Mouse (Mus musculus) lung, embryonic 14.5 days (tissue): ENCODE data around the gene Adgrd1. TPM values are rescaled to one million over a fixed set of nuclear protein-coding genes. Genes with fewer than 3 reads are reported as not detected.

Experiments
- ATAC-seq: fragments of 200-750 bp; cut with Nextera tagmentation; 2 replicates; pipeline ENCODE4 v1.8.0; 2017; ENCODE audit warnings: mild to moderate bottlenecking, moderate TSS enrichment, moderate library complexity; ENCODE audit not compliant: insufficient read depth
- DNase-seq: peaks from one replicate; pipeline ENCODE4 v3.0.0-alpha.2; 2015
- H3K27ac ChIP-seq: fragments of 300-500 bp; sonication (generic); 2 replicates; pipeline ENCODE4 v1.5.1; 2014; ENCODE audit warnings: low read depth, mild to moderate bottlenecking, moderate library complexity
- H3K27me3 ChIP-seq: fragments of 300-500 bp; sonication (generic); 2 replicates; pipeline ENCODE4 v1.6.1; 2014; ENCODE audit warnings: low read length, control low read depth; ENCODE audit not compliant: insufficient read depth
- H3K36me3 ChIP-seq: fragments of 300-500 bp; sonication (generic); 2 replicates; pipeline ENCODE4 v1.6.1; 2014; ENCODE audit warnings: control low read depth; ENCODE audit not compliant: insufficient read depth
- H3K4me1 ChIP-seq: fragments of 300-500 bp; sonication (generic); 2 replicates; pipeline ENCODE4 v1.6.1; 2014; ENCODE audit warnings: antibody characterized with exemption, control low read depth; ENCODE audit not compliant: insufficient read depth
- H3K4me2 ChIP-seq: fragments of 300-500 bp; sonication (generic); 2 replicates; pipeline ENCODE4 v1.6.1; 2014; ENCODE audit warnings: mild to moderate bottlenecking
- H3K4me3 ChIP-seq: fragments of 300-500 bp; sonication (generic); 2 replicates; pipeline ENCODE4 v1.5.1; 2014; ENCODE audit warnings: low read depth, low read length
- H3K9ac ChIP-seq: fragments of 300-500 bp; sonication (generic); 2 replicates; pipeline ENCODE4 v1.6.1; 2014
- H3K9me3 ChIP-seq: fragments of 300-500 bp; sonication (generic); 2 replicates; pipeline ENCODE4 v1.6.1; 2016; ENCODE audit warnings: low read depth, low read length, control low read depth
- CTCF ChIP-seq: IDR thresholded peaks from 2 replicates; pipeline ENCODE4 v1.5.1; 2016; ENCODE audit warnings: antibody characterized with exemption, low read depth
- WGBS: fragments of 180-500 bp; shearing (Covaris S2); extraction: QIAGEN DNeasy Blood & Tissue Kit; methylation state at CpG from one replicate; pipeline ENCODE4 v1.1.7; 2014; 5-methylcytosine and 5-hydroxymethylcytosine counted together
- polyA plus RNA-seq: library from polyadenylated mRNA; unstranded; fragments of >200 nt; fragmentation: Nextera tagmentation; extraction: Ambion mirVana; gene quantifications from 2 replicates; pipeline ENCODE4 v1.2.1, GENCODE M21; 2014

Gene Adgrd1
- polyA plus RNA-seq, 1 experiment from 2014 or later, result 0.47 TPM

- Histone ChIP-seq H3K27ac (no peak overlapping the region), H3K27me3 (no peaks in the 10 kb centered on the region), H3K4me3 (no peak overlapping the region), H3K36me3 (no peaks in the 10 kb centered on the region), H3K4me1 (no peaks in the 10 kb centered on the region), H3K9ac (no peak overlapping the region), H3K4me2 (no peak overlapping the region), H3K9me3 (no peaks in the 10 kb centered on the region)
- DNase-seq (no peak), ATAC-seq (no peak)
- no peak for TF ChIP-seq CTCF
- WGBS, result 46% methylated on average over 5 of the region's 5 CpGs
Observed at GRCm38 (mm10) chr5:129181450-129181849, 84.9 kb downstream of the Adgrd1 start.

- DNase-seq (no peak), ATAC-seq (no peak)
- 29% methylated on average over 8 of the region's 8 CpGs for WGBS
- Histone ChIP-seq H3K9ac (no peak overlapping the region), H3K36me3 (no peaks in the 10 kb centered on the region), H3K9me3 (no peaks in the 10 kb centered on the region), H3K27ac (no peak overlapping the region), H3K4me2 (no peak overlapping the region), H3K4me1 (no peaks in the 10 kb centered on the region), H3K27me3 (no peaks in the 10 kb centered on the region), H3K4me3 (no peak overlapping the region)
- no peak for TF ChIP-seq CTCF
Observed at GRCm38 (mm10) chr5:129182554-129182953, 86.0 kb downstream of the Adgrd1 start.

GRCm38 (mm10) chr5:129186260-129186659 is 89.7 kb downstream of the Adgrd1 start:
- Histone ChIP-seq H3K9me3 (no peaks in the 10 kb centered on the region), H3K36me3 (no peaks in the 10 kb centered on the region), H3K9ac (no peak overlapping the region), H3K27ac (no peak overlapping the region), H3K27me3 (no peaks in the 10 kb centered on the region), H3K4me2 (no peak overlapping the region), H3K4me3 (no peak overlapping the region), H3K4me1 (no peaks in the 10 kb centered on the region)
- TF ChIP-seq CTCF, result peak; percentile 54
- ATAC-seq (no peak), DNase-seq (peak; percentile 28)
- 5% methylated on average over 2 of the region's 2 CpGs for WGBS

GRCm38 (mm10) chr5:129186926-129187325 is 90.4 kb downstream of the Adgrd1 start:
- TF ChIP-seq CTCF, result no peak
- DNase-seq (no peak), ATAC-seq (no peak)
- 76% methylated on average over 7 of the region's 7 CpGs for WGBS
- H3K9ac ChIP-seq, result no peak overlapping the region
- no peak overlapping the region for H3K4me2 ChIP-seq
- no peaks in the 10 kb centered on the region for H3K36me3 ChIP-seq
- no peak overlapping the region for H3K4me3 ChIP-seq
- H3K9me3 ChIP-seq, result no peaks in the 10 kb centered on the region
- no peaks in the 10 kb centered on the region for H3K4me1 ChIP-seq
- no peak overlapping the region for H3K27ac ChIP-seq
- no peaks in the 10 kb centered on the region for H3K27me3 ChIP-seq

GRCm38 (mm10) chr5:129189071-129189470 is 92.5 kb downstream of the Adgrd1 start:
- H3K4me1 ChIP-seq, result no peaks in the 10 kb centered on the region
- H3K27me3 ChIP-seq, result no peaks in the 10 kb centered on the region
- no peaks in the 10 kb centered on the region for H3K9me3 ChIP-seq
- H3K36me3 ChIP-seq, result no peaks in the 10 kb centered on the region
- no peak overlapping the region for H3K4me3 ChIP-seq
- 64% methylated on average over 6 of the region's 6 CpGs for WGBS
- H3K27ac ChIP-seq, result no peak overlapping the region
- H3K4me2 ChIP-seq, result no peak overlapping the region
- no peak overlapping the region for H3K9ac ChIP-seq
- no peak for ATAC-seq
- no peak for TF ChIP-seq CTCF
- DNase-seq, result no peak

- no peak for ATAC-seq
- no peak for DNase-seq
- no peak for TF ChIP-seq CTCF
- H3K27me3 ChIP-seq, result no peaks in the 10 kb centered on the region
- H3K36me3 ChIP-seq, result no peaks in the 10 kb centered on the region
- no peaks in the 10 kb centered on the region for H3K9me3 ChIP-seq
- no peaks in the 10 kb centered on the region for H3K4me1 ChIP-seq
- 63% methylated on average over 7 of the region's 7 CpGs for WGBS
- H3K4me3 ChIP-seq, result no peak overlapping the region
- H3K27ac ChIP-seq, result no peak overlapping the region
- H3K4me2 ChIP-seq, result no peak overlapping the region
- H3K9ac ChIP-seq, result no peak overlapping the region
Observed at GRCm38 (mm10) chr5:129190077-129190476, 93.5 kb downstream of the Adgrd1 start.

- Histone ChIP-seq H3K9ac (no peak overlapping the region), H3K4me3 (no peak overlapping the region), H3K4me2 (no peak overlapping the region), H3K9me3 (no peaks in the 10 kb centered on the region), H3K4me1 (no peaks in the 10 kb centered on the region), H3K36me3 (no peaks in the 10 kb centered on the region), H3K27me3 (no peaks in the 10 kb centered on the region), H3K27ac (no peak overlapping the region)
- ATAC-seq (no peak), DNase-seq (peak; percentile 21)
- TF ChIP-seq CTCF, result no peak
- WGBS, result 56% methylated on average over 9 of the region's 9 CpGs
Observed at GRCm38 (mm10) chr5:129196501-129196900, 100.0 kb downstream of the Adgrd1 start.

- H3K9me3 ChIP-seq, result no peaks in the 10 kb centered on the region
- ATAC-seq (no peak), DNase-seq (no peak)
- no peaks in the 10 kb centered on the region for H3K36me3 ChIP-seq
- no peak overlapping the region for H3K4me2 ChIP-seq
- 60% methylated on average over 9 of the region's 9 CpGs for WGBS
- H3K27me3 ChIP-seq, result no peaks in the 10 kb centered on the region
- no peak overlapping the region for H3K9ac ChIP-seq
- no peak for TF ChIP-seq CTCF
- no peaks in the 10 kb centered on the region for H3K4me1 ChIP-seq
- H3K27ac ChIP-seq, result no peak overlapping the region
- H3K4me3 ChIP-seq, result no peak overlapping the region
Observed at GRCm38 (mm10) chr5:129196971-129197519, 100.5 kb downstream of the Adgrd1 start.
